Mouse (Mus musculus): Measurements from ENCODE around the gene Ctnnd2. TPM values are rescaled to one million over a fixed set of nuclear protein-coding genes. Genes with fewer than 3 reads are reported as not detected.

The Ctnnd2 gene
- polyA plus RNA-seq, 1 experiment from 2014 or later: 2.0 TPM

DNA sequence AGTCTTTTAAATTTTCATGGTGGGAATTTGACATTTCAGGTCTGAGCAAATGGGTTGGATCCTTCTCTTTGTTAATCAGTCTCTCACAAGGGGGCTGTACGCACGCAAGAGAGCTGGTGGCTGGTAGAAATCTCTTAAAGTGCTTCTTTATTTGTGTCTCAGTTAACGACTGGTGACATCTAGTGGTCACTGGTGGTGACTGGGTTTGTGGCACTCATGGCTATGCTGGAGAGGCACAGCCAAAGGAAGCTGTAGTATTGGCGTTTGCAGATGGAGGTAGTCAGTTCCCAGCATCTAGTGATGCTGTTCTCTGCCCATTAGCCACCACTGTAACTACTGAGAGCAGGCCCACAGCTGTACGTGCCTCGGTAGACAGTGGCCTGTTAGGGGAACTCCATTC is 568.3 kb downstream of the Ctnnd2 start:
- no peak overlapping the region for H3K4me3 ChIP-seq (replicated peaks)
- no peaks in the 10 kb centered on the region for H3K27me3 ChIP-seq (replicated peaks)
- H3K36me3 ChIP-seq: no peaks in the 10 kb centered on the region
- peak; percentile 61; the same call in 1 of the 2 replicates for ATAC-seq
- H3K4me1 ChIP-seq (replicated peaks): no peaks in the 10 kb centered on the region
- H3K9ac ChIP-seq: no peak overlapping the region
- H3K4me2 ChIP-seq (replicated peaks): no peak overlapping the region
- no peak overlapping the region for H3K27ac ChIP-seq
- 15% methylated on average over 6 of the region's 6 CpGs for WGBS
- no peaks in the 10 kb centered on the region for H3K9me3 ChIP-seq

DNA sequence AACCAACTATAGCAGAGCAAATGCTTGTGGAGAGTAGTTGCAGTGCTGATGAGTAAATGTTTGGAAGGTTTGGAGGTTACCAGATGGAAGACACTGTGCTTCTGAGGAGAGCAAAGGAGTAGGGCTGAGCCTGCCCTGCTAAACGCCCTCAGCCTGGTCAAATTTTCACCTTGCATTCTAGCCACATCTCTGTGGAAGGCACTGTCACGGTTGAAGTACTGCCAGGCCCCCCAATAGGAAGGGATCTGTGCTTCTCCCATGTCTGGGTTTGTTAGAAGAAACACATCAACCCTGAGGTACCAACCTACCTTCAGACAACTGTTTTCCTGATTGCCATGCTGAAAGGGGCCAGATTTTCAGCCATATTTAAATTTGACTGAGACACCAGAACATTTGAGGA is 585.6 kb downstream of the Ctnnd2 start:
- no peak for ATAC-seq
- H3K9me3 ChIP-seq: no peaks in the 10 kb centered on the region
- no peak overlapping the region for H3K27ac ChIP-seq
- no peaks in the 10 kb centered on the region for H3K4me1 ChIP-seq (replicated peaks)
- H3K36me3 ChIP-seq: no peaks in the 10 kb centered on the region
- H3K4me2 ChIP-seq (replicated peaks): no peak overlapping the region
- H3K4me3 ChIP-seq (replicated peaks): no peak overlapping the region
- no peaks in the 10 kb centered on the region for H3K27me3 ChIP-seq (replicated peaks)
- WGBS: 82% methylated on average over 2 of the region's 2 CpGs
- no peak overlapping the region for H3K9ac ChIP-seq

DNA sequence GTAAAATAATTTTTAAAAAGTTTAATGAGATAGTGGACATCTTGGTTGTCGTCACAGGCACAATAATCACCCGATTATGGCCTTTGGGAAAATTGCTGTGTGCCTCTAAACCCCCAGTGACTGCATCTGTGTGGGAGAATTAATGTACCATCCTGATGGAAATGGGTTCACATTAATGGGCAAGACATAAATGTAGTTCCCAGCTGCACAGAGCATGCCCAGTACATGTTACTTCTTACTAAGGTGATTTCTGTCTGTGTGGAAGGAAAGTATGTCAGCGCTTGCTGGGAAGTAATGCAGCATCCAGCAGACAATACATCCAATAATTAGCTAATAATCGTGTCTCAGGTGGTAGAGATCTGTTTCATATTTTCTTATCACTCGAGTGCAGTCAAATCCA is 589.8 kb downstream of the Ctnnd2 start:
- no peak overlapping the region for H3K27ac ChIP-seq
- H3K9ac ChIP-seq: no peak overlapping the region
- 74% methylated on average over 5 of the region's 5 CpGs for WGBS
- no peaks in the 10 kb centered on the region for H3K4me1 ChIP-seq (replicated peaks)
- H3K9me3 ChIP-seq: no peaks in the 10 kb centered on the region
- no peaks in the 10 kb centered on the region for H3K36me3 ChIP-seq
- no peak overlapping the region for H3K4me2 ChIP-seq (replicated peaks)
- H3K27me3 ChIP-seq (replicated peaks): no peaks in the 10 kb centered on the region
- no peak overlapping the region for H3K4me3 ChIP-seq (replicated peaks)
- no peak for ATAC-seq

DNA sequence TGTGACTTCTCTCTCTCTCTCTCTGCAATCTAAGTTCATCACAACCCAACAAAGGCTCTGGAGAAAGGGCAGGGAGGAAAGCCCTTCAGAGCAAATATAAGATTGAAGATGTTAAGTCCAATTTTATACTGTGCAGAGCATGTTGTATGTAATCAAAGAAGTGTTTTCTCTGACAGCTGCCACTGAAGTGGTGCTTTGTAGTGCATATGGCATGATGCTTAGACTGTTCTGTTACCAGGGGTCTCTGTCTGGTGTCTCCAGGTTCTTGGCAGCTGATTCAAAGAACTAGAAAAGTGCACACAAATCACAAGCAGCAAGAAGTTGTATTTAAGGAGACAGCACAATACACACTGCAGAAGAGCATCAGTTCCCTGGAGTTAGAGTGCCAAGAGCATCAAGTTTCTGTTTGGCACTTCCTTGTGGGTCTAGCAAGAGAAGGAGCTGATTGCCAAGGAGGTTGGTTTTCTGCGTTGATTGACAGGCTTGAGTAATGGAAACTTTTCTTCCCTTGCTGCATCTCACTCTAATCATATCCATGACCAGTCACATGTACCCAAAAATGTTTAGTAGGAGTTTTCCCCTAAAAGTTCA is 590.4 kb downstream of the Ctnnd2 start:
- Histone ChIP-seq H3K36me3 (no peaks in the 10 kb centered on the region), H3K27ac (no peak overlapping the region), H3K27me3 (replicated peaks) (no peaks in the 10 kb centered on the region), H3K4me2 (replicated peaks) (no peak overlapping the region), H3K9me3 (no peaks in the 10 kb centered on the region), H3K4me3 (replicated peaks) (no peak overlapping the region), H3K9ac (no peak overlapping the region), H3K4me1 (replicated peaks) (no peaks in the 10 kb centered on the region)
- WGBS: 84% methylated on average over 1 of the region's 1 CpGs
- no peak for ATAC-seq

DNA sequence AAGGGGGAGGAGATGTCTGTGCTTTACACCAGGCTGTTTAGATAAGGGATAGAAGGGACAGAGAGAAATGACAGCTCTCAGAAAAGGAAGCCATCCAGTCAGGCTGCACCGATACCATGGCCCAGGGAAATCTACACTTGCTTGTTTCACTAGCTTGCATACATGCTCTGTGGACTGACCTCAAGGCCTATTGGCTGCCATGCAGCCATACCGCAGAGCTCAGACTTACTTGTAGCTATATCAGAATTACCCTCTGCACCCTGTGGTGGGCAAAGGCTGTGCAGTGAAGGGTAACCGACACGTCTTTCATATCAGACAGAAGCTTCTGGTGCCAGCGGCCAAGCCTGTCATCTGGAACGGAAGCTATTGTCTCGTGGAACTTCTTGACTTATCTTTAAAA is 604.5 kb downstream of the Ctnnd2 start:
- no peak overlapping the region for H3K4me3 ChIP-seq (replicated peaks)
- no peaks in the 10 kb centered on the region for H3K4me1 ChIP-seq (replicated peaks)
- H3K27ac ChIP-seq: no peak overlapping the region
- H3K4me2 ChIP-seq (replicated peaks): no peak overlapping the region
- no peaks in the 10 kb centered on the region for H3K36me3 ChIP-seq
- 93% methylated on average over 7 of the region's 7 CpGs for WGBS
- H3K9me3 ChIP-seq: no peaks in the 10 kb centered on the region
- ATAC-seq: no peak
- H3K9ac ChIP-seq: no peak overlapping the region
- no peaks in the 10 kb centered on the region for H3K27me3 ChIP-seq (replicated peaks)

DNA sequence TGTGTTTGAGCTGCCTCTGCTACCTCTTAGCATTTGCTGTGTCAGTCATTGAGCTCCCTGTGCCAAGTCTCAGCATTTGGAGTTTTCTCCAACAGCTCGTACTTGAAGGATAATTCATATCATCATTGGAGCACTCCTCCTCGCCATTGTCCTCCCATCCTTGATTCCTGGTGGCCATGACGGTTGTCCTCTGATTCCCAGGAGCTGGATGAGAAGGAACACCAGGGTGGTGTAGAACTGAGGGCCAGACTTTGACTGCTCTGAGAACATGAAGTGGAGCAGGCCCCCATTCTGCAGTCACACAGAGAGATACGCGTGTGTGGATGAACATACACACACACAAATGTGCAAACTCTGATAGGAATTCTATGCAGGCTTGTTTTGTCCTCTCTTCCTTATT is 605.4 kb downstream of the Ctnnd2 start:
- no peaks in the 10 kb centered on the region for H3K27me3 ChIP-seq (replicated peaks)
- H3K36me3 ChIP-seq: no peaks in the 10 kb centered on the region
- H3K4me3 ChIP-seq (replicated peaks): no peak overlapping the region
- H3K4me2 ChIP-seq (replicated peaks): no peak overlapping the region
- H3K9me3 ChIP-seq: no peaks in the 10 kb centered on the region
- H3K4me1 ChIP-seq (replicated peaks): no peaks in the 10 kb centered on the region
- no peak overlapping the region for H3K27ac ChIP-seq
- no peak overlapping the region for H3K9ac ChIP-seq
- no peak for ATAC-seq
- 92% methylated on average over 5 of the region's 5 CpGs for WGBS

DNA sequence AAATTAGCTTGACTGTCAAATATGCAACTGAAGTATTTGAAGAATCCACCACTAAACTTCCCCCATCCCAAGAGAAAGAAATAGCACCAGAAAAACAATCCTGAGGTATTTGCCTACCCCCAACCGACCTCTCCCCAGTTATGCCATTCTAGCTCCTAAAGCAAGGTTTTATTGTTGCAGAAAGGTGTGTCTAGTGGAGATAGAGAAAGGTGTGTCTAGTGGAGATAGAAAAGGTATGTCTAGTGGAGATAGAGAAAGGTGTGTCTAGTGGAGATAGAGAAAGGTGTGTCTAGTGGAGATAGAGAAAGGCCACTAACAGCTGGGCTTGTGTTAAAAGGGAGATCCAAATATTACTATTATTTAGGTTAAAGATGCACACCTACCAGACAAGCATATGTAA is 607.5 kb downstream of the Ctnnd2 start:
- peak; percentile 85 for ATAC-seq
- Histone ChIP-seq H3K36me3 (no peaks in the 10 kb centered on the region), H3K4me2 (replicated peaks) (no peak overlapping the region), H3K9ac (no peak overlapping the region), H3K4me3 (replicated peaks) (no peak overlapping the region), H3K27me3 (replicated peaks) (no peaks in the 10 kb centered on the region), H3K9me3 (no peaks in the 10 kb centered on the region), H3K4me1 (replicated peaks) (no peaks in the 10 kb centered on the region), H3K27ac (no peak overlapping the region)
- 50% methylated on average over 1 of the region's 1 CpGs for WGBS

DNA sequence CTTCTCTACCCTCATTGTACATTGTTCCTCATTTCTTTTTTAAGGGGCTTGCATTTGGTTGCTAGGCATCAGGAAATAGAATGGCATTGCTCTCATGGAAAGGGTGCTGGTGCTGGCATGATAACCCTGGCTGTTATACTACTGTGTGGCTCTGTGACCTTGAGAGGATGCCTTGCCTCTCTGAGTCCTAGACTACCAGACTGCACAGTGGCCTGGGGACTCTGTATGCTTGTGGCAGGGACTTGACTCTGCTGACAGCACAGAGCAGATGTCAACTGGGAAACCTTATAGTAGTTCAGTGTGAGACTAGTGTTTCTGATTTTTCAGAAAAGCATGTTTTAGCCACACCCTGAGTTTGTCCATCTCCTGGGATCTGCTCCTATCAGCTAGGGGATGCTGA is 608.6 kb downstream of the Ctnnd2 start:
- ATAC-seq: no peak
- H3K36me3 ChIP-seq: no peaks in the 10 kb centered on the region
- no peak overlapping the region for H3K27ac ChIP-seq
- H3K9ac ChIP-seq: no peak overlapping the region
- H3K27me3 ChIP-seq (replicated peaks): no peaks in the 10 kb centered on the region
- no peaks in the 10 kb centered on the region for H3K4me1 ChIP-seq (replicated peaks)
- no peak overlapping the region for H3K4me2 ChIP-seq (replicated peaks)
- no peaks in the 10 kb centered on the region for H3K9me3 ChIP-seq
- no peak overlapping the region for H3K4me3 ChIP-seq (replicated peaks)

DNA sequence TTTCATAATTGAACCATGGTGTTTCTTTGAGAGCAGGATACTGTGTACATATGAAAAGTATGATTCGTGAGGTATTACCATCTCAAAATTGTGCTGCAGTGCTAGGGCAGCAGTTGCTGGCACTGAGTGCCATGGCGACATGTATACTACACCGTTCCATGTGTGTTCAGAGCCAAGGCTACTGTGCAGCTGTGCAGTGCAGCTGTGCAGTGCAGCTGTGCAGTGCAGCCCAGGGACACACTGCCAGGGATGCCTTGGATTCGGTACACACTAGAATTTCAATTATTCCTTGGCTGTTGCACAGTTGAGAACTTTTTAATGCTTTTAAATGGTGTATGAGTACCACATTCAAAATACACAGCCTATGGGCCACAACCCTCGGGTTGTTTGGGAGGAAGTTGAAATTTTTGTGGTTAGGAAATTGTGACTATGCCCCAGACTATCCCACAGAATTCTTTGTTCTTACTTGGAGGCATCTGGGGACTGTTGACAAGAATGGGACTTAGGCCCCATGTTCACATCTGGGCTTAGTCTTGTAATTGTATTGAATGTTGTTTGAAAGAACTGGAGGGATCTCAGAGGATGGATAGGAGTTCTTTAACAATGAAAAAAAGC is 613.4 kb downstream of the Ctnnd2 start:
- no peak overlapping the region for H3K9ac ChIP-seq
- no peaks in the 10 kb centered on the region for H3K27me3 ChIP-seq (replicated peaks)
- ATAC-seq: no peak
- no peak overlapping the region for H3K27ac ChIP-seq
- 83% methylated on average over 5 of the region's 5 CpGs for WGBS
- no peaks in the 10 kb centered on the region for H3K36me3 ChIP-seq
- no peak overlapping the region for H3K4me3 ChIP-seq (replicated peaks)
- H3K4me2 ChIP-seq (replicated peaks): no peak overlapping the region
- no peaks in the 10 kb centered on the region for H3K4me1 ChIP-seq (replicated peaks)
- H3K9me3 ChIP-seq: no peaks in the 10 kb centered on the region

DNA sequence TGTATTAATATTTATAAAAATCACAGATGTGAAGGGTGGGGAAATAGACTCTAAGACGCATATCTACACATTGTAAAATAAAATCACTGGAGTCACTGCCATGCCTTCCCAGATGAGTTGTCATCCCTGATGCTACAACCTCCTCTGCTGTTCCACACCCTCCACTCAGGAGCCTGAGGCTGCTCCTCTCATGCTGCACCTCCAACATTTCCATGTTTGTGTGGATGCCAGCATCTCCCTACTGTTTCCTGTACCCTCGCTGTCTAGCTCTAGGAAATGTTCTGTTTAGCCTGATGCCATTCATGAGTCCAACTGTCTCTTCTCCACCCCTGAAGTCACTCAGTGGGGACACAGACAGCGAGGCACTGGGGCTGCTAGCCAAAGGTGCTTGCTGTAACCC is 620.9 kb downstream of the Ctnnd2 start:
- Histone ChIP-seq H3K4me2 (replicated peaks) (no peak overlapping the region), H3K4me1 (replicated peaks) (no peaks in the 10 kb centered on the region), H3K36me3 (no peaks in the 10 kb centered on the region), H3K4me3 (replicated peaks) (no peak overlapping the region), H3K27me3 (replicated peaks) (no peaks in the 10 kb centered on the region), H3K9ac (no peak overlapping the region), H3K9me3 (no peaks in the 10 kb centered on the region), H3K27ac (no peak overlapping the region)
- 77% methylated on average over 3 of the region's 3 CpGs for WGBS
- ATAC-seq: no peak

DNA sequence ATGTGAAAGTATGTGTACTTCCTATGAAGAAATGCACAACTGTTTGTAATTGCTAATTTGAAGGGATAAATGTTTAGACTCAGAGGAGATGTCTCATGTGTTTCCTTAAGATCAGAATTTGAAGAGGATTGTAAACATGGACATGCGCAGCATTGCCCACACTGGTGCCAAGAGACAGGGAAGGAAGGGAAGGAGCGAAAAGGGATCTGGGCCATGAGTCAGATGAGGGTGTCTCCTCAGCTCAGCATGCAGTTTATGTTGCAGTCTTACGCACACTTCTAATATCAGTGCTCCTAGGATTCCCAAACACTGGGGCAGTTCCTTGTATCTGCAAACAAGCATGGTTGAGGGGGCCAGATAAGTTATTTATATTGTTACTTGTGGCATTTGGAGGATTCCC is 623.3 kb downstream of the Ctnnd2 start:
- H3K36me3 ChIP-seq: no peaks in the 10 kb centered on the region
- WGBS: 76% methylated on average over 3 of the region's 3 CpGs
- no peaks in the 10 kb centered on the region for H3K27me3 ChIP-seq (replicated peaks)
- no peaks in the 10 kb centered on the region for H3K4me1 ChIP-seq (replicated peaks)
- H3K9ac ChIP-seq: no peak overlapping the region
- no peaks in the 10 kb centered on the region for H3K9me3 ChIP-seq
- no peak for ATAC-seq
- H3K4me2 ChIP-seq (replicated peaks): no peak overlapping the region
- H3K27ac ChIP-seq: no peak overlapping the region
- H3K4me3 ChIP-seq (replicated peaks): no peak overlapping the region

DNA sequence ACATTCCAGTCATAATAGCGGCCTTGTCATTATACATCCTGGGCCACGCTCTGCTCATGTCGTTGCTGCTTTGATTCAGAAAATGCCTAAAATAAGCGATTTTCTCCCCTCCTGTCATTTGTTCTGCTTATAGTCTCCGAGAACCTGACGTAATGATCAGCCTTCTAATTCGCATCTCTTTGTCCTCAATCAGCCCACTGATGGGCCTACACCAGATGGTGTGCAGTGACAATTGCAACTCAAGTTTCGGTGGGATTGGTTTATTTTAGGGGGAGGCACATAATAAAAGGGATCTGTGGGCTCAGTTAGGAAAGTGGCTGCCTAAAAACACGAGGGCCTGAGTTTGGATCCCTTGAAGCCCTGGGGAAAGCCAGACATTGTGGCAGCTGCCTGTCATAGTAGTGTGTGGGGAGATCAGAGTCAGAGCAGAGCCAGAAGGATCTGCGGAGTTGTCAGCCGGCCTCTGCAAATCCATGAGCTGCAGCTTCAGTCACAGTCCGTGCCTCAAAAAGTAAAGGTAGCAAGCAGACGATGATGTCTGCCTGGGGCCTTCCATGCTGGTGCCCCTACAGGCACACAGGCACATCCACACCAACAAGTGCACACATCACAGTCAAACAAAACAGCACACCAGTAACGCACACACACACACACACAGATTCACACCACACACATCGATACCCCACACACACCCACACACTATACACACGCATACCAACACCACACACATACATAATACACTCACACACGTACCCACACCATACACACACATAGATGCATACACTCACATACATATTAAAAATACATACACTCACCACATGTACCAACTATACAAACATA is 655.3 kb downstream of the Ctnnd2 start:
- H3K9ac ChIP-seq: no peak overlapping the region
- WGBS: 82% methylated on average over 17 of the region's 17 CpGs
- no peaks in the 10 kb centered on the region for H3K4me1 ChIP-seq (replicated peaks)
- no peak overlapping the region for H3K27ac ChIP-seq
- H3K9me3 ChIP-seq: no peaks in the 10 kb centered on the region
- no peaks in the 10 kb centered on the region for H3K36me3 ChIP-seq
- no peaks in the 10 kb centered on the region for H3K27me3 ChIP-seq (replicated peaks)
- H3K4me3 ChIP-seq (replicated peaks): no peak overlapping the region
- H3K4me2 ChIP-seq (replicated peaks): no peak overlapping the region
- ATAC-seq: no peak
